Mouse (Mus musculus) brain, adult 2 months (tissue): ENCODE results near the gene Zfyve1.
A peak's percentile ranks its signal among the peaks of the same experiment; 100 is the strongest.

Experiments used
- DNase-seq: peaks from one replicate; pipeline ENCODE4 v3.0.0; 2011; ENCODE audit warnings: low read depth, low spot score

Zfyve1 gene

GRCm38 (mm10) chr12:83524329-83524728, 72.7 kb downstream of the Zfyve1 start:
- DNase-seq = peak; percentile 79

DNA sequence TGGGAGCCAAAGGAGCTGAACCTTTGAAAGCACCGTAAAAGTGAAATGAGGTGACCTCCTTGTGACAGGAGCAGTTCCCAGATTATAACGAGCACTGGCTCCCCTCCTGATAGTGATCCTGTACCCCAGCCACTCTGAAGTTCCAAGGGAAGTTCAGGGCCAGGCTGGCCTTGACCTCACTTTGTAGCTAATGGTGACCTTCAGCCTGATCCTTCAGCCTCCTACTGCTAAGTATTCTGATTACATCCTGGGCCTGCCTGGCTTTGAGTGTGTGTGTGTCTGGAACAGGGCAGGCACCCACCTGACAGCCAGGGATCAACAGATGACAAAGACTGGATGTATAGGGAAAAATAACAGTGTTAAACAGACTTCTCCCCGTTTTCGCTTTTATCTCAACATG, 73.1 kb downstream of the Zfyve1 start:
- no peak for DNase-seq

DNA sequence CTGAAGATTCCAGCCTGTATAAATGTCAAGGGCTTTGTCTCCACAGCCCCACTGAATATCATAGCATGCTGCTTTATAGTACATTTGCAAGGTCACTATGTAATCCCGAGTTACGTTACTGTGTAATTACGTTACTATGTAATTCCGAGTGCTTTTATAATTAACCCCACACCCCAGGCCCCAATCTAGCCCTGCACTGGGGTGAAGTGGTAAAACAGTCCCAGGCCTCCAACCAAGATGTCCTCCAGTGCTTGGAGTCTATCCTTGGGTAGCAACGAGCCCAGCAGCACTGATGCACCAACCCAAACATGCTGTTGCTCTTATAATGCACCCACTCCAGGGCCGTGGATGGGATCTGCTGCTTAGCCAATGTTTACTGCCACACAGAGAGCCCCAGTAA, 74.0 kb downstream of the Zfyve1 start:
- DNase-seq = no peak

DNA sequence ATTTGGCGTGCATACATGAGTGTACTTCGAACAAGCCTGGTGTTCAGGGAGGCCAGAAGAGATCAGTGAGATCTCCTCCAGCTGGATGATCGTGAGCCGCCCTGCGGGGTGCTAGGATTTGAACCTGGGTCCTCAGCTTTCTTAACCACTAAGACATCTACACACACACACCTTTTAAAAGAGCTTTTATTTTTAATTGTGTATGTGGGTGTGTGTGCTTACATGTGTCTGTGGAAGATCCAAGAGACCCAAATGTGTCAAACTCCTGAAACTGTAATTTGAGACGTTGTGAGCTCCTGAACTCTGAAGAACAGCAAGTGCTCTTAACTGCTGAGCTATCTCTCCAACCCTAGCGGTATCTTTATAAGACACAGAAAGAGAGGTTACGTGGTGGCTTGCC, 75.9 kb downstream of the Zfyve1 start:
- DNase-seq = peak; percentile 42

DNA sequence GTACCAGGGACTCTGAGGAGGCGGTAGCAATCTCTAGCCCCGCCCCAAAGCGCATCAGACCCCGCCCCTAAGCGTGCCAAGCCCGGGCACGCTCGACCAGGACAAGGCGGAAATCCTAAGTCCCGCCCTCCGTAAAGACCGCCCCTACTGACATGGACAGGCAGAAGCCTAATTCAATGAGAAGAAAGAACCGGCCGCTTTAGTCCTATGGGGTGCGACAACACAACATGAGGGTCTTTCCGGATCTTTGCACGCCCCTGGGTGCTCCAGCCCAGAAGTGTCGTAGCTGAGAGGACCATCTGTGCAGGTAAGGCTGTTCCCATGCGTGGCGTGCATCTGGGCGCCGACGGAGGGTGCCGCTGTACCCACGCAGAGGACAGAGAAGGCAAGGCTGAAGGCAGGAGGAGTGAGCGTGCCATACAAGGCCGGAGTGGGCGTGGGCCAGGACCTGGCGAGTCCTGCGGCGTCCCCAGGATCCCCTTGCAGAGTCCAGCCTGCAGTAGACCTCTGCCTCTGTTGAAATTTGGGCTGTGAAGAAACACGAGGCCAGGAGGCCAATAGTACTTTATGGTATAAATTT, 76.6 kb downstream of the Zfyve1 start, which contains the start of gene Dcaf4:
Gene Dcaf4 (plus strand): TSS at position 156 of the 580 bp plus-strand sequence.
- peak; percentile 97 for DNase-seq

DNA sequence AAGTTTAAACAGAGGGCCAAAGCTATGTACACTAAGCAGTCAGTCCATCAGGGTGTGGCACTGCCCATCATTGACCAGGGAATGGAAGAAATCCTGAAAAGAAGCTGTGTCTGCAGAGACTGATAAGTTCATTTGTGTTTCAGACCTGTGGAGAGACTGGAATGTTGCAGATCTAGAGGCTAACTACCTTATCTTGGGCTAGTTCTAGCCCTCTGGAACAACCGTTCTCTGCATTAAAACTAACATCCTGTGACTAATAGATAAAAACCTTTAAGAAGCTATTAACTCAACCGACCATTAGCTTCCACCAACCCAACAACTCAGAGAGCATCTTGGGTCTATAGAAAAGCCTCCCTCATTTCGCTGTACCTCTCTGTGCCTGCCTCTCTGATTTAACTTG, 79.4 kb downstream of the Zfyve1 start:
- DNase-seq = no peak

DNA sequence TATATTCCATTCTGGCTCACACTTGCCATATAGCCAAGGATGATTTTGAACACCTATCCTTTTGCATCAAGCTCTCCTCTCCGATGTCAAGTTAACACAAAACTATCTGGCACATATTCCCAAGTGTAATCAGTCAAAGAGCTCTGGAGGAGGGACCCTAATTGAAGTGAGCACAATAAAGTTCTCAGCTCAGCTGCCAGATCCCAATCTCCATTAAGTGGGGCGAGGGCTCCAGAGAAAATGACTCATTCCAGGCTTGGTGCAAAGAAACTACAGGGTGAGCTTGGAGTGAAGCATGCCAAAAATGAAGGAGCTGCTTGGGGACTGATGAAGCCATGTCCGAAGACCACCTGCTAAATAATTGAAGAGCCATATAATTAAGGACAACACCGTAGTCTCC, 82.8 kb downstream of the Zfyve1 start:
- DNase-seq = no peak

GRCm38 (mm10) chr12:83513185-83513584, 83.8 kb downstream of the Zfyve1 start:
- no peak for DNase-seq

GRCm38 (mm10) chr12:83512783-83513182, 84.2 kb downstream of the Zfyve1 start:
- peak; percentile 67 for DNase-seq

DNA sequence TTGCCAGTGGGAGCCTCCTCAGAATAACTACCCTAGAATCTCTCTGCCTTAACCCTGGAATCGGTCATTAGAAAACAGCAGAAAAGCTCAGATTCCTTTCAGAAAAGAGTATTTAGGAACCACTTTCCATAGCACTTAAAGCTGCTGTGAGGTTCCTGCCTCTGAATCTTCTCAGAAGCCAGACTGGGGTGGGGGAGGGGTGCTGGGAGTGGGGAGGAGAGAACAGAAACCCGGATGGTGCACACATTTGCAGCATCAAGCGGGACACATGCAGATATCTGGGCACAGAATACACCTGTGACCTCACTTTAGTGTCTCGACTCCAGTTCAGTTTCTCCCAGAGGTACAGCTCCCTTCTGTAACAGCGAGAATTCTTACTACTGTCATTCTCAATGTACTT, 86.4 kb downstream of the Zfyve1 start:
- DNase-seq = no peak

GRCm38 (mm10) chr12:83506543-83506942, 90.5 kb downstream of the Zfyve1 start:
- no peak for DNase-seq

GRCm38 (mm10) chr12:83502190-83502589, 94.8 kb downstream of the Zfyve1 start:
- peak; percentile 91 for DNase-seq

- no peak for DNase-seq
Measured at GRCm38 (mm10) chr12:83499256-83499655, 97.8 kb downstream of the Zfyve1 start.

- DNase-seq = no peak
Measured at GRCm38 (mm10) chr12:83497959-83498358, 99.1 kb downstream of the Zfyve1 start.

- DNase-seq = no peak
Measured at GRCm38 (mm10) chr12:83496736-83497135, 100.3 kb downstream of the Zfyve1 start.
